Mouse (Mus musculus): Measurements from ENCODE around the gene Ergic1.

Ergic1 gene

DNA sequence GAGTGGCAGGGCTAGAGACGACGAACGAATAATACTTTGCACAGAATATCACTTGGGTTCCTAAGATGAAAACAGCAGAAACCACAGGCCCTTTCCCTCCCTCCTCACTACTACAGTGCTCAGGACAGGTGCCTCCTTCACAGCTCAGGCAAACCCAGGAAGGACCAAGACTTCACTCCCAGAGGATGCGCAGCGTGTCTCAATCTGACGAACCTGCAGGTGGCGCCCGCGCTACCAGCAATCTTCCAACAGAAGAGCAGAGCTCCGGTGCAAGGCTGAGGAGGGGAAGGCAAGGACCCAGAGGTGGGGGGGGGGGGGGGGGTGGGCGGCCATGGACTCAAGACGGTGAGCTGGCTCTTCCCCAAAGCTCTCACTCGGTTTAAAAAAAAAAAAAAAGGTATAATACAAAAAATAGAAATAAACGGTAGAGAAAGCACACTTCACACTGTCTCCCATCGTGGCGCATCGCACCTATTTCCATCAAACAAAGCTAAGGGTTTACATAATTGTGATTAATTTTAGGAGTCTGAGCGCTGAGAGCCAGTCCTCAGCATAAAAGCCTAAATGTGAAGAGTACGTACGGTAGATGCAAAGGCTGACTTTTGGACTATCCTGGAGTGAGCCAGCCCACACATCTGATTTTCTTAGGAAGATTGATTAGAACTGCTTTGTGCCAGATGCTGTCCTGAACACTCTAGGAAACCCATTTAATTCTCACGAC is 99.1 kb downstream of the Ergic1 start:
- no peak for DNase-seq (ENCODE audit: low read depth, low spot score)

DNA sequence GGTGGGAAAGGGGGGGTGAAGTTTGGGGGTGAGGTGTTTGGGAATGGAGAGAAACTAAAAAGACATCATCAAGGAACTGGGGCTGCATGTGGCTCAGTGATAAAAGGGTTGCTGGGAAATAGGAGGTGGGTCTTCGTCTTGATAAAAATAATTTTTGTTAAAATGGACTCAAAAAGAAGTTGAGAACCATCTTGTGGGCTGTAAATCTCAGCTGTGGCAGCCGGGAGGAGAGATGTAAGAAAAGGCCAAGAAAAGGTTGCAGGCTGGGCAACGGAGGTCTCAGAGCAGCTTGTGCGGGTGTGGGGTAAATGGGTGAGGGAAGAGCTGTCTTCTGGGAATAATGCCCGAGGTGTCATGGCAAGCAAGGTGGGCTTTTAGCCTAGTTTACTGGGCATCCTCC is 100.9 kb downstream of the Ergic1 start:
- no peak for DNase-seq (ENCODE audit: low read depth, low spot score)

DNA sequence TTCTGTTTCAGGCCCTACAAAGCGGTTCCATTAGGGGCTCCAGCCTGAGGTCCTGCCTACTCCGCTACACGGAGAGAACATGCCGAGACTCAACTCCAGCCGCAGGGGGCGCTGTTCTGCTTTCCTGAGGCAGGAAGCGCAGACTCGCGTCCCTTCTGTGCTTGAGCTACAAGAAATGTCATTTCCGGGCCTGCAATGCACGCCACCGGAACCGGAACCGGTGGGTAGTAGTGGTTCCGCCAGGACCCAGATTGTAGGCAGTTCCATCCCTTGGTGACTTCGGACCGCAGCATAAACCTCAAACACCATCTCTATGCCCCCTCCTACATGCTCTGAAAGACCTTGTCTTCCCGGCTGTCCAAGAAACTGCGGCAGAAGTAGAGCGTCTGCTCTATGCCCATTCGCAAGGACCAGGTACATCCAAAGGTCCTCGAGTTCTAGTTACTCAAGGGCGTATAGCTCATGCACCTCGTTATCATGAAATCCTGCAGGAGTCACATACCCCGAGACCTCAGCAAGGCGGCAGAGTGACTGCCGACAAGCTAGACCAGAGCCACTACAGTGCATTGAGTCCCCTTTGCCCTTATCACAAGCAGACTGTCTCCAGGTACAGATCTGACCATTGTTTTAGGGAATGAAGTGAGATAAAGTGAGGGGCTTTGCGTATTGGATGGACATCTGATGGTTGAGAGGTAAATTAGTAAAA is 101.8 kb downstream of the Ergic1 start, which contains the start of gene Atp6v0e:
Atp6v0e (plus strand) TSS at position 254 of the 706 bp plus-strand sequence.
- DNase-seq (ENCODE audit: low read depth, low spot score), result peak; percentile 92

DNA sequence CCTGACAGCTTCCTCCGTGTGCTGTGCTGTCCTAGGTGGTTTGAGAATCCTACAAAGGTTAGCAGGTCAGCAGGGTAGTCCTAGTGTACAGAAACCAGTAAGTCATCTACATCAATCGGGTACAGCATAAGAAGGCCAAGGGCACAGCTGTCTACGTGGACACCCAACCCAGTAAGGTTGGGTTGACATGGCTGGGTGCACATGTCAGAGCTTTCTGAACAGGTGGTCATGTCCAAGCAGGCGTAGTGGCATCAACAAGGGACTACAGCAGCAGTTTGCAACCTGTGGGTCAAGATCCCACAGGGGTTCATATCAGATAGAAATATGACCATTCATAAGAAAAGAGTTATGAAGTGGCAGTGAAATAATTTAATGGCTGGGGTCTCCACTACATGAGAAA is 104.3 kb downstream of the Ergic1 start:
- DNase-seq (ENCODE audit: low read depth, low spot score), result no peak

DNA sequence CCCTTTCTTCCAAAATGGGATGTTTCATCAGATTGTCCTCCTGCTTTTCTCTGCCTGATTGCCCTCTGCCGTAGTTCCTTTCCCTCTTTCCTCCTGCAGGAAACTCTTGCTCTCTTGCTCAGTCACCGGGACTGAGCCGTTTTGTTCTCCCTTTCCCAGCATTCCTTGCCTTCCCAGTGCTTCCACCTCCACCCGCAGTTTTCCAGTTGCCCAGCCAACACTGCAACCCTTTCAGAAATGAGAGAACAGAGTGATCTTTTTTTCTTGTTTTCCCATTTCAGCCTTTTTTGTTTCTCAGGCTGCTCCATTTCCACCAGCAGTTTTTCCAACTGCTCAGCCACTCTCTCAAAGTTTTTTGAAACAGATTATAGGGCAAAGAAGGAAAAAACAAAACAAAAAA is 110.0 kb downstream of the Ergic1 start:
- DNase-seq (ENCODE audit: low read depth, low spot score), result no peak

DNA sequence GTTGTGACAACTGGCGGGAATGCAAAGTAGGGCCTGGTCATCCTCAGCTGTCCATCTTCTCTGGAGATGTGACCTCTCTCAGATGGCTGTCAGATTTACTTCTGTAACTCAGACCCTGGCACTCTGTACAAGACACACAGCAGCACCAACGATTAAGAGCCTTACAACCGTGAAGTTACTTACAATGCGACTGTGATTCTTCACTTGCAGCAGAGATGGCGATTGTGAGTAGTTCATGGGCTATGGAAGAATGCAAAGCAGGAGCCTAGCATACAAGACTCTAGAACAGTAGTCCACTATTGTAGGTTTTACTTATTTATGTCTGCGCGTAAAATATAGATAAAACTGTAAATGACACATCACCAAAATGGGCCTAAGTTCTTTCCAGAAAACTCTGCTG is 114.6 kb downstream of the Ergic1 start:
- DNase-seq (ENCODE audit: low read depth, low spot score), result no peak

DNA sequence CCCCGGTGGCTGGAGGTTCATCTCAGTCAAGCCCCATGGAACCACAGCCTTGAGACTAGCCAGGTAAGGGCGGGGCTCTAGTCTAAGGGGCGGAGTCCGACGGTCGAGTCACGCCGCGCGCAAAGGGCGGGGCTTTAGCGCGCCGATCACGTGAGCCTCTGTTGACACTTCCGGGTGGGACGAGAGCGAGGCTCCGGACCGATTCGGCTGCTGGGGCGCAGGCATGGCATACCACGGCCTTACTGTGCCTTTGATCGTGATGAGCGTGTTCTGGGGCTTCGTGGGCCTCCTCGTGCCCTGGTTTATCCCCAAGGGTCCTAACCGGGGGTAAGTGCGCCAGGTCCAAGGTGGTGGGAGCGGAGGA is 114.9 kb downstream of the Ergic1 start:
- peak; percentile 77 for DNase-seq (ENCODE audit: low read depth, low spot score)

DNA sequence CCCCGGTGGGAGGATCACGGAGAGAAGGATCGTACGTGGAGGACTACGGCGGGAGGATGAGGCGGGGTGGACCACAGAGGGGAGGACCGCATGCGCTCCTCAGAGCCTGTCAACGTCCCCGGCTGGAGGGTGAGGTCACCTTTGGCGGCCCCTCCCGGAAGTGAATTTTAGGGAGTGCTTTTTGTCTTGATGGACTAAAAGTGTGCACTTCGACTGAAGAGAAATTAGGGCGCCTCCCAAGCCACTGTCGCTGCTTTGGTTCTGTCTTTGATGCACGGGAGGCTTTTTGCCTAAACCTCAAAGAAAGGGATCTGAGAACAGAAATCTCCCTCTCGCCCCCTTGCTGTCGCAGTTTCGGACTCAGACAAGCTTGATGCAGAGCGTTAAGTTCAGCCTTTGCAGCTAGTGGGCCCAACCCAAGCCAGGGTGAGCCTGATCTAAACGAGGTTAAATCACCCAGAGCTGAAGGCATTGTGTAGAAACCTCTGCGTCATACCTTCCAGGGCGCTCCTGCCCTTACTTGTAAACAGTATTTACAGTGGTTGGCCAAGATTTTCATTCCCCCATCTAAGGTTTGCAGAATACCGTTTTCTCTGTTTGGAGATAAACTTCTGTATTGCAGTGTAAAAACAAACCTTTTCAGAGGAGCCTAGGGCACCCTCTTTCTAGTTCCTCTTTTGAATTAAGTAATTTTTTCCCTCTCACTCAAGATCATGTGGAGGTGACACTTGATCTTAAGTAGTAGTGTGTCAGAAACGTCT is 115.5 kb downstream of the Ergic1 start:
- no peak for DNase-seq (ENCODE audit: low read depth, low spot score)

DNA sequence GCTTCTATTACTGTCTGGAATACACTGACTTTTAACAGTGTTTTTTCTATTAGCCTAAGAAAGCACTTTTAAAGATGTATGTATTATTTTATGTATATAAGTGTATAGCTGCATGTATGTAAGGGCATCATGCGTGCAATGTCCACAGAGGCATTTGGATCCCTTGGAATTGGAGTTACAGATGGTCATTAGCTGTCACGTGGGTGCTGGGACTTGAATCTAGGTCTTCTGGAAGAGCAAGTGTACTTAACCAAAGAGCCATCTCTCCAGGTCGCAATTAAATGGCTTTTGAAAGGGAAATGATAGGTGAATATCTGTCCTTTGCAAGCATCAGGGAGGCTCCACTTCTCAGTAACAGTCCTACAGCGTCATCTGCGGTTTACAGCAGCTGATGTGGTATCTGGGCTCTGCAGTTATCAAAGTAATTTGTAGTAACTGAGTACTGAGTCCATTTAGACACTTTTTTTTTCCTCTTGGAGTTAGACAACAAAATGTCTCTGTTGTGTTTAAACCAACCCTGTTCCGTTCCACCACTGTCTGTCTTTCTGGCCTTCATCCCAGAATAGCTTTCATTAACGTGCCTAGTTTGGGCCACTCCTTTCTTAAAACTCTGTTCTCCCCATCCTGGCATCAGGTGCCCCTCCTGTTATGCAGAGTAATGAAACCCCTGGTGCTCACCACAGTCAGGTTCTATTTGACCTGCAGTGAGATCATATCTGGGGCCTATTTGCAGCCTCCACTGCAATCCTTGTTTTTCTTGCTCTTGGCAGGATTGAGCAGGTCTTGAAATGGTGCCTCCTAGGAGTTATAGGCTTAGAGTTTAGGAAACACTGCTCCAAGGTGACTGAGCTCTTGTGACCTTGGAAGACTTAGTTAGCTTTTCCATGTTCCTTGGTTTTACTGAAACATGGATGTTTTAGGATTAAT is 116.7 kb downstream of the Ergic1 start:
- no peak for DNase-seq (ENCODE audit: low read depth, low spot score)

DNA sequence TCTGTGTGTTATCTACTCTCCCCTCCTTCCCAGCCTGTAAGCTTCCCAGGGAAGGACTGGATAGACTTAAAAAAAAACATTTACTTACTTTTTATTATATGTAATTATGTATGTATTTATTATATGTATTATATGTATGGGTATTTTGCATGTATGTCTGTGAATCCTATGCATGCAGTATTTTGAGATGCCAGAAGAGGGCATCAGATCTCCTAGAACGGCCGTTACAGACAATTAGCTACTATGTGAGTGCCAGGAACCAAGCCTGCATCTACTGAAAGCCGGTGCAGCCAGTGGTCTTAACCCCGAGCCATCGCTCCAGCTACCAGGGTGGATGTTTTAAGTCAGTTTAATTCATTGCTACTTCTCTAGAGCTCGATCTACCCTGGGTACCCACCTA is 120.0 kb downstream of the Ergic1 start:
- DNase-seq (ENCODE audit: low read depth, low spot score), result no peak

DNA sequence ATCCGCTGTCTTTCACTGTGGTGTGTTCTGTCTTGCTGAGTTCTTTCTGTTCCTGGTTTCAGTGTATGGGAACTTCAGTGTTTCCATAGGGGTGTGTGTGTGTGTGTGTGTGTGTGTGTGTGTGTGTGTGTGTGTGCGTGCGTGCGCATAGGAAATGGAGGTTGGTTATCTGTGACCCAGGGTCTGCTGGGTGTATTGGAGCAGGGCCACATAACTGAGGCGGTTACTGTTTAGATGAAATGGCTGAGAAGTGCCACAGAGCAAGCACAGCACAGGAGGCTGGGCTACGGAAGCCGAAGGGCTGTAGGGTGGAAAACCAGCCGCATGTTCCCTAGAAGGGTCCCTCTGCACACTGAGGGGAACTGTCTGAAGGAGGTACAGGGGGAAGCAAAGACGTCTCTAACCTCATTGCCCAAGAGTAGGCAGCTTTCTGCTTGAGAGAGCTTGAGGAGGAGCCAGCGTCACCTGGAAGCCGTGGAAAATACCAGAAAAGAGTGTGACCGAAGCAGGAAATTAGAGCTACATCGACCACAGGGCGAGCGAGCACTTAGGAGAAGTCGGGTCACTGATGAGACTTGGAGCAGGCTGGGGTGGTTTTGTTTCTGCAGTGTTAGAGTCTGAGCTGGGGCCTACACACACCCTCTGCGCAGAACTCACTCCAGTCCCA is 125.2 kb downstream of the Ergic1 start:
- no peak for DNase-seq (ENCODE audit: low read depth, low spot score)

DNA sequence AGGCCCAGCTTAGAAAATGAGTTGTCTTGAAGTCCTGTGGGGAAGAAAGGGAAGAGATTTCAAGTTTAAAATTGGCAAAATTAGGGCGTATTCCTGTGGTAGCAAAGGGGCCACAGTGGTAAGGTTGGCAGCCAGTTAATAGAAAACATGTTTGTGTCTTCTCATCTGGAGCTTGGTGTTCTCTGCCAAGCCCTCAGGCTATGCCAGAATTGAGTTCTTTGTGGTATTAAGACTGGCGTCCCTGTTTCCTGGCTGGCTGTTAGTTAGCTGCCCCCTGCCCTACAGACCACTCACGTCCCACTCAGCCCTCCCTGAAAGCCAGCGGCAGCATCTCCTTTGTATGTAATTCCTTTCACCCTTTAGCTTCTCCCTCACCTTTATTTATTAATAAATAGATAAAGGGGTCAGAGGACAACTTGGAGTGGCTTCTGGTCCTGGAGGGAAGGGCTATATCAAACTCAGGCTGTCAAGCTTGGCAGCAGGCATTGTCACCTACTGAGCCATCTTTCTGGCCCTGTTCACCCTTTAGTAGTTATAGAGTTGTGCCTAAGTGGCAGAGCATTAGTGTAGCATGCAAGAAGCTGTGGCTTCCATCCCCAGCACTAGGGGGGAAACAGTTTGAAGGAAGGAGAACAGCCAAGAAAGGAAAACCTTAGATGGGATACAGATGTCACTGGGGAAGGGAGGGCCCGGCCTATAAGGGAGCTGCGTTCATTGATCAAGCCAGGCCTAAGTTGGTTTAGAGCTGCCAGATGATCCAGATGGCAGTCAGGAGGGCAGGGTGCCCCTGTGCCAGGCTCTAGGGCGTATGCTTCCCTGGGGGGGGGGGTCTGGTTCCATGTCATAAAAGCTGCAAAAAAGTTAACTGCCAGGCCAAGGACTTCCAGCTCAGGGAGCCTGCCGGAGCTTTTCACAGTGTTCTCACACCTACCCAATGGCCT is 127.8 kb downstream of the Ergic1 start:
- DNase-seq (ENCODE audit: low read depth, low spot score), result peak; percentile 45

DNA sequence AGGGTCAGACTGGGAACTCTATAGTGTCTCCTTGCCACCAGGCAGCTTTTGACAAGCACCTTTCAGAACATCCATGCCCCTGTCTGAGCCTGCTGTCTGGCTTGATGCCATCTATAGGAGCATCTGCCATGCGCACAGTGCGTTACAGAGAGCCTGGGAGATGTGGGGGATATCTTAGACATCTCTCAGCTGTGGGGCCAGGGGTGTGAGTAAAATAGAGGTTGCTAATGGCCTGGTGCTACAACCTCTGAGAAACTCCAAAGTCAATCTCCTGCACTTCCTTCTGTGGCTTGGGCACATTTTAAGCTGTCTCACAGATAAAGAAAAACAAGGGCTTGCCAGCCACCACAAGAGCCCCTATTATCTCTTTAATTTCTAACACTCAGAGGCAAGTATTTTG is 128.5 kb downstream of the Ergic1 start:
- no peak for DNase-seq (ENCODE audit: low read depth, low spot score)

DNA sequence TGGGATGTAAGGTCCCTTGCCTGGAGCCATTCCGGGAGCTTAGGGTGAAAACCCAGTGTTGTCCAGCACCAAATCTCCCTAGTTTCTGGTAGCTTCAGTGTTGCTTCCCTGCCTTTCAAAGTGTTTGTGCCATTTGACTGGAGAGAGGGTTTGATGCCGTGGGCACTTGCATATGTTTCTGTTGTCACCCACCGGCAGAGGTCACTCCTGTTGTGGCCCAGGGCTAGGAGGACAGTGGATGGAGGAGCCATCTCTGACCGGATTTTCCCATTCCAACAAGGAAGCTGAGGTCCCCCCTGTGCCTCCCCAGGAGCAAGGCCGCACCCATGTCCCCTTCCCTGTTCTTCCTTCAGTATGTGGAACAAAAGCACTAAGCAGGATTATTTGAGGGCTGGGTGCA is 128.9 kb downstream of the Ergic1 start:
- no peak for DNase-seq (ENCODE audit: low read depth, low spot score)

DNA sequence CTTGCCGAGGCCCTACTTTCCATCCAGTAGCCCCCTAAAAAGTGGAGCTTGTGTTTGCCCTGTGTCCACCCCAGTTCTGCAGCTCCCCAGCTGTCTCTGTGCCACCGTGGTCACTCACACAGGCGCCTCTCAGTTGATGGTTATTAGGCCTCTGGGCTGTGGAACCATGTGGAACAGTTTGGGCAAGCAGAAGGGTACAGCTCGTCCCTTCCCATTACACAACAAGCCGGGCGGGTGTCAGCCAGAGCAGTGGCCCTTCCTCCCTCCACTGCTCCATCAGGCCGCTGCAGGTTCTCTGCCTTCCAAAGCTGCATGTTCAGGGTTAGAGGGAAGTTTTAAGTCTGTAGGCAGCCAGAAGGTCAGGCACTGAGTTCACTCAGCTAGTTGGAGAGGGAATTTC is 129.8 kb downstream of the Ergic1 start:
- no peak for DNase-seq (ENCODE audit: low read depth, low spot score)

DNA sequence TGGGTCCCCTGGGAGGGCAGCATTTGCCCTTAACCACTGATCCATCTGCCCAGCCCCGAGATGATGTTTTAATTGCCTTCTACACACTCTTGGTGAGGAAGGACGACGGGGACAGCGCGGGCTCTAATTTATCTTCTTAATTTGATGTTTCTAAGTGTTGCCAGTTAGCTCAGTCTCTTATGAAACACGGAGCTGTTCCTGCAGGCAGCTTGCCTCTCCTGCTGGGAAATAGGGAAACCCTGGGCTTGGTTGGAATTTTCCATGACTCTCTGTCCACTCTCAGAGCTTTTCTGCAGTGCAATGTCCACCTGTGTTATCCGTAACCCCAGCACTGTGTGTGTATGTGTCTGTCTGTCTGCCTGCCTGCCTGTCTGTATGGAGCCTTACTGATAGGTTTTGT is 132.1 kb downstream of the Ergic1 start:
- no peak for DNase-seq (ENCODE audit: low read depth, low spot score)

DNA sequence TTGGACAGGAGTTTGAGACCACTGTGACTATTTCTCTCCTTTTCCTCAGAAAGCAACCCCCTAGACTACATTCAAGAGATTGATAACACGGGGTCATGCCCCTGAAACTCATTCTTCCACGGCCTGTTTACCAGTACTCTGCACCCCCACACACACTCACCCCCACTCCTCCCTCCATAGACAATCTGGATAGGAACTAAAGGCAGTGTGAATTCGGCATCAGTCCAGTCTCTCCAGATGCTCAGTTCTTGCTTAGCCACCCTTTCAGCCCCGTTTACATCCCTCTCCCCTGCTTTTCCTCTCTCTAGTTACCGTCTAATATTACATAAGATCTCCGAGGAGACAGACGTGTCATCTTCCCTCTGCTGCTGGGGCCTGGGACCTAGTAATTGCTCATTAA is 132.9 kb downstream of the Ergic1 start:
- DNase-seq (ENCODE audit: low read depth, low spot score), result no peak

DNA sequence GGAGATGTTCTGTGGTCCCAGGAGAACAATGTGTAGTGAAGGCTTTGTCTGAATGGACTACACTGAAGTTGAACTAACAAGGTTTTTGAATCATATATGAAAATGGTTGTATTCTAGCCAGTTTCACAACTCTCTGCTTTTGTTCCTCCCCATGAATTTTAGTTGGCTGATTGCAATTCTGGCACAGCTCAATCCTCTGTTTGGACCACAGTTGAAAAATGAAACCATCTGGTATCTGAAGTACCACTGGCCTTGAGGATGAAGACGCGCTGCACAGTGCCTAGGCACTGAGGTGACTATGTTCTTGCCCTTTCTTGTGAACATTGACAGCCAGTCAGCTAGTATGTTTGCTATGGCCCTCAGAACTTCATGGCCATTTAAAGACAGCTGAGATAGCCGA is 133.9 kb downstream of the Ergic1 start:
- DNase-seq (ENCODE audit: low read depth, low spot score), result no peak

DNA sequence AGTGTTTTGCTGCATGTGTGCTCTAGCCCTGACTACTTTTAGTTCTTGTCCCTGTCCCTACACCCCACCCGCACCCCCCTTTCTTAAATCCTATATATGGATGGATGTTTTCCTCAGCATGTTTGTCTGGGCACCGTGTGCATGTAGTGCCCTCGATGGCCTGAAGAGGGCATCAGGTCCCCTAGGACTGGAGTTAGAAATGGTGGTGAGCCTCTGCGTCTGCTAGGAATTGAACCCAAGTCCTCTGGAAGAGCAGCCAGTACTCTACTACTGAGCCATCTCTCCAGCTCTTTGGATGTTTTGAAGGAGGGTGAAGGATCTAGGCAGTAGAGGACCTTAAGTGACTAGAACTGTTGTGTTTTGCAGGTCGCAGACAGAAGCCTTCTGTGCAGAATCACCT is 137.6 kb downstream of the Ergic1 start:
- no peak for DNase-seq (ENCODE audit: low read depth, low spot score)
